Mouse (Mus musculus) MEL (cell line): ENCODE measurements around the gene Ncbp2. TPM values are rescaled to one million over a fixed set of nuclear protein-coding genes. Genes with fewer than 3 reads are reported as not detected.

Experiments
- DNase-seq: peaks from one replicate; pipeline ENCODE4 v3.0.0; 2011; ENCODE audit warnings: low read depth, low spot score
- H3K27ac ChIP-seq: 2 replicates; pipeline ENCODE4 v1.5.1; 2012; ENCODE audit warnings: low read depth, mild to moderate bottlenecking, control low read depth, low read length, moderate library complexity; ENCODE audit not compliant: control insufficient read depth
- H3K27me3 ChIP-seq, 2 experiments: fragments of 150-350 bp in 1 of 2; sonication (generic) in 1 of 2; 2 replicates each; pipeline ENCODE4 v1.6.1; 2012; ENCODE audit warnings: low read length in 2 of 2, mild to moderate bottlenecking in 2 of 2, improper control_type of control experiment in 1 of 2, moderate library complexity in 1 of 2; ENCODE audit not compliant: insufficient read depth in 2 of 2, control insufficient read depth in 1 of 2
- H3K36me3 ChIP-seq, 2 experiments: 2 replicates each; pipeline ENCODE4 v1.6.1; 2012 to 2014; ENCODE audit warnings: low read length in 2 of 2, improper control_type of control experiment in 1 of 2, inconsistent platforms in 1 of 2, mild to moderate bottlenecking in 1 of 2; ENCODE audit not compliant: insufficient read depth in 2 of 2, control insufficient read depth in 1 of 2
- H3K4me1 ChIP-seq, 2 experiments: fragments of 150-350 bp in 1 of 2; sonication (generic) in 1 of 2; 2 replicates each; pipeline ENCODE4 v1.6.1; 2012; ENCODE audit warnings: low read length in 2 of 2, improper control_type of control experiment in 1 of 2, mild to moderate bottlenecking in 1 of 2; ENCODE audit not compliant: insufficient read depth in 2 of 2, control insufficient read depth in 1 of 2
- H3K4me3 ChIP-seq, 2 experiments: fragments of 150-350 bp in 1 of 2; sonication (generic) in 1 of 2; 2 replicates each; pipeline ENCODE4 v1.5.1; 2012; ENCODE audit warnings: low read depth in 2 of 2, low read length in 2 of 2, mild to moderate bottlenecking in 2 of 2, moderate library complexity in 2 of 2, control low read depth in 1 of 2, improper control_type of control experiment in 1 of 2; ENCODE audit not compliant: control insufficient read depth in 1 of 2, insufficient read depth in 1 of 2
- H3K79me2 ChIP-seq: 2 replicates; pipeline ENCODE4 v1.6.1; 2012; ENCODE audit warnings: mild to moderate bottlenecking, low read length, moderate library complexity; ENCODE audit not compliant: control insufficient read depth, poor library complexity, insufficient read depth
- H3K9ac ChIP-seq: 2 replicates; pipeline ENCODE4 v1.6.1; 2012; ENCODE audit warnings: low read depth, mild to moderate bottlenecking, control low read depth, low read length, moderate library complexity; ENCODE audit not compliant: control insufficient read depth, poor library complexity, severe bottlenecking
- H3K9me3 ChIP-seq: fragments of 150-350 bp; sonication (generic); replicated peaks from 2 replicates; pipeline ENCODE4 v1.6.1; 2012; ENCODE audit warnings: mild to moderate bottlenecking, low read length, improper control_type of control experiment, moderate library complexity; ENCODE audit not compliant: insufficient read depth
- CTCF ChIP-seq, 3 experiments: IDR thresholded peaks in 2 of 3; conservative IDR thresholded peaks in 1 of 3; 2 replicates each; pipeline ENCODE4 v1.5.1; 2011 to 2012; ENCODE audit warnings: low read length in 3 of 3, low read depth in 2 of 3, mild to moderate bottlenecking in 2 of 3, improper control_type of control experiment in 1 of 3, inconsistent platforms in 1 of 3, mixed read lengths in 1 of 3, moderate library complexity in 1 of 3; ENCODE audit not compliant: control insufficient read depth in 1 of 3, insufficient read depth in 1 of 3, poor library complexity in 1 of 3, severe bottlenecking in 1 of 3
- GABPA ChIP-seq: IDR thresholded peaks from 2 replicates; pipeline ENCODE4 v1.6.1; 2012; ENCODE audit warnings: low read depth, mild to moderate bottlenecking, inconsistent platforms, low read length, improper control_type of control experiment, moderate library complexity
- HCFC1 ChIP-seq: IDR thresholded peaks from 2 replicates; pipeline ENCODE4 v1.6.1; 2012; ENCODE audit warnings: low read depth, mild to moderate bottlenecking, inconsistent platforms, low read length, improper control_type of control experiment, moderate library complexity
- MYC ChIP-seq: IDR thresholded peaks from 2 replicates; pipeline ENCODE4 v1.6.1; 2011; ENCODE audit warnings: low read depth, mild to moderate bottlenecking, low read length, improper control_type of control experiment, moderate library complexity
- NRF1 ChIP-seq: IDR thresholded peaks from 2 replicates; pipeline ENCODE4 v1.6.1; 2014; ENCODE audit warnings: low read depth, mild to moderate bottlenecking, inconsistent platforms, low read length, improper control_type of control experiment, moderate library complexity; ENCODE audit not compliant: poor library complexity, insufficient read depth, severe bottlenecking
- POLR2A ChIP-seq, 2 experiments: IDR thresholded peaks; 2 replicates each; pipeline ENCODE4 v1.6.1; 2011 to 2012; ENCODE audit warnings: low read length in 2 of 2, mild to moderate bottlenecking in 2 of 2, control low read depth in 1 of 2, improper control_type of control experiment in 1 of 2, low read depth in 1 of 2, moderate library complexity in 1 of 2; ENCODE audit not compliant: control insufficient read depth in 1 of 2, insufficient read depth in 1 of 2, poor library complexity in 1 of 2
- RAD21 ChIP-seq: IDR thresholded peaks from 2 replicates; pipeline ENCODE4 v1.6.1; 2011; ENCODE audit warnings: mild to moderate bottlenecking, low read depth, low read length, improper control_type of control experiment
- SIN3A ChIP-seq: IDR thresholded peaks from 2 replicates; pipeline ENCODE4 v1.6.1; 2012; ENCODE audit warnings: low read length, improper control_type of control experiment, inconsistent platforms
- SMC3 ChIP-seq: IDR thresholded peaks from 2 replicates; pipeline ENCODE4 v1.6.1; 2011; ENCODE audit warnings: low read depth, low read length, improper control_type of control experiment
- USF1 ChIP-seq: IDR thresholded peaks from 2 replicates; pipeline ENCODE4 v1.6.1; 2014; ENCODE audit warnings: low read depth, mild to moderate bottlenecking, inconsistent platforms, low read length, improper control_type of control experiment, moderate library complexity
- ZC3H11A ChIP-seq: IDR thresholded peaks from 2 replicates; pipeline ENCODE4 v1.6.1; 2012; ENCODE audit warnings: low read depth, mild to moderate bottlenecking, inconsistent platforms, low read length, improper control_type of control experiment
- ZNF384 ChIP-seq: IDR thresholded peaks from 2 replicates; pipeline ENCODE4 v1.6.1; 2012; ENCODE audit warnings: low read depth, mild to moderate bottlenecking, inconsistent platforms, low read length, improper control_type of control experiment
- polyA plus RNA-seq, 2 experiments: library from polyadenylated mRNA; stranded (reverse) in 1 of 2; unstranded in 1 of 2; fragments of >175 nt in 1 of 2; fragments of >200 nt in 1 of 2; gene quantifications; 2 replicates each; pipeline versions ENCODE4 v1.2.1 to v1.2.4; 2012; ENCODE audit warnings: low replicate concordance in 2 of 2, low read depth in 1 of 2; ENCODE audit not compliant: insufficient read length in 2 of 2, insufficient read depth in 1 of 2, missing spikeins in 1 of 2
- total RNA-seq: library from RNA; depleted of rRNA; stranded (reverse); fragments of 300-350 nt; gene quantifications from 2 replicates; pipeline ENCODE4 v1.2.3, GENCODE M21; 2012

Ncbp2 gene
- total and polyA plus RNA-seq, 3 experiments, result 100 to 222 TPM; not detected in 1

GRCm38 (mm10) chr16:31910281-31910847 lies 37.9 kb upstream of the Ncbp2 start:
- Histone ChIP-seq H3K27me3 (no peaks in the 10 kb centered on the region), H3K27ac (no peak overlapping the region), H3K9ac (no peak overlapping the region), H3K9me3 (no peaks in the 10 kb centered on the region), H3K4me1 (peaks cover 0 to 5% of the 10 kb centered on the region in 2 experiments; a peak in 3 of 4 replicates), H3K36me3 (no peaks in the 10 kb centered on the region), H3K79me2 (no peaks in the 10 kb centered on the region), H3K4me3 (peak overlapping the region; percentile 23 to 39; a peak in 3 of 4 replicates)
- TF ChIP-seq ZNF384 (peak; percentile 85), MYC (no peak), USF1 (peak; percentile 61), NRF1 (no peak), CTCF (IDR thresholded peaks at IDR 0.05 in 2 of 3, conservative IDR thresholded peaks at IDR 0.05 in 1 of 3; ENCODE audit: control insufficient read depth in 1 of 3, insufficient read depth in 1 of 3, low read depth in 2 of 3, low read length in 3 of 3, poor library complexity in 1 of 3, severe bottlenecking in 1 of 3) (no peak; a peak in 1 of 6 replicates)
- DNase-seq, result peak; percentile 37

- Histone ChIP-seq H3K9ac (no peak overlapping the region), H3K36me3 (no peaks in the 10 kb centered on the region)
- DNase-seq, result no peak
These were observed 30.5 kb upstream of the Ncbp2 start for GRCm38 (mm10) chr16:31917776-31918175.

GRCm38 (mm10) chr16:31918248-31918724 lies 30.0 kb upstream of the Ncbp2 start:
- peak; percentile 84 for DNase-seq
- Histone ChIP-seq H3K36me3 (no peaks in the 10 kb centered on the region), H3K4me3 (peak overlapping the region in 1 of 2 experiments; percentile 16; a peak in 1 of 4 replicates), H3K9ac (peak overlapping the region; percentile 54), H3K9me3 (no peaks in the 10 kb centered on the region), H3K4me1 (no peaks in the 10 kb centered on the region; a peak in 1 of 4 replicates), H3K79me2 (no peaks in the 10 kb centered on the region), H3K27me3 (peaks cover 0 to 3% of the 10 kb centered on the region in 2 experiments; a peak in 2 of 4 replicates), H3K27ac (no peak overlapping the region)
- TF ChIP-seq HCFC1 (no peak), CTCF (IDR thresholded peaks at IDR 0.05 in 2 of 3, conservative IDR thresholded peaks at IDR 0.05 in 1 of 3; ENCODE audit: control insufficient read depth in 1 of 3, insufficient read depth in 1 of 3, low read depth in 2 of 3, low read length in 3 of 3, poor library complexity in 1 of 3, severe bottlenecking in 1 of 3) (peak; percentile 84 to 96 (median 85)), SIN3A (0 out of 2 replicates have a peak, but pooled peaks have one; percentile 16), ZC3H11A (peak; percentile 84), GABPA (no peak), SMC3 (peak; percentile 84), RAD21 (peak; percentile 96)

More at GRCm38 (mm10) chr16:31917776-31918175, 30.5 kb upstream of the Ncbp2 start:
- TF ChIP-seq CTCF (IDR thresholded peaks at IDR 0.05 in 2 of 3, conservative IDR thresholded peaks at IDR 0.05 in 1 of 3; ENCODE audit: control insufficient read depth in 1 of 3, insufficient read depth in 1 of 3, low read depth in 2 of 3, low read length in 3 of 3, poor library complexity in 1 of 3, severe bottlenecking in 1 of 3), result no peak
- TF ChIP-seq POLR2A (IDR thresholded peaks at IDR 0.05; ENCODE audit: control insufficient read depth in 1 of 2, insufficient read depth in 1 of 2, low read depth in 1 of 2, low read length in 2 of 2, poor library complexity in 1 of 2), result no peak
- no peaks in the 10 kb centered on the region; a peak in 1 of 4 replicates for H3K4me1 ChIP-seq
- H3K27me3 ChIP-seq, result peaks cover 0 to 3% of the 10 kb centered on the region in 2 experiments; a peak in 2 of 4 replicates
- no peaks in the 10 kb centered on the region for H3K9me3 ChIP-seq
- no peaks in the 10 kb centered on the region for H3K79me2 ChIP-seq
- H3K4me3 ChIP-seq, result no peak overlapping the region
- no peak overlapping the region for H3K27ac ChIP-seq
